23 mouse cellular contexts compared by ENCODE assay signal in the genomic region with DNA sequence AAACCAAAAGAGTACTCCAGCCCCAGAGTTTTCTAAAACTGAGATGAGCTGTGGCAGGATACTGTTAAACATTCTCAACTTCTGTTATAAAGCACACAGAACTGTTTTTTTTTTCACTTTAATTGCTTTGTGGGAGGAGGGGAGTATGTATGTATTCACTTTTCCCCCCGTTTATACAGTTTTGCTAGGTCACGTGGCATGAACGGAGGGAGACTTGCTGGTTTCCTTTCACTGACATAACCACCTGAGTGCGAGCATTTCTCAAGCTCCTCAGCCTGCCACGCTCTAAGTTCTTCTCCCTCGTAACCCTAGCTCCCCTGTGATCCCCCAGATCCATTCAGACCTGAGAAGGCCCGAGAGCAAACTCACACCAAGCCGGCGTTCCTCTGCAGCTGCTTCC. TPM values are rescaled to one million over a fixed set of nuclear protein-coding genes. Genes with fewer than 3 reads are reported as not detected.
A peak's percentile ranks its signal among the peaks of the same experiment; 100 is the strongest.
DNase-seq lines count a peak whose midpoint lies in the region; ATAC-seq and TF ChIP-seq lines count a peak whose summit lies in the region.
"Had no signal": no experiment of that assay in that cellular context is flagged by ENCODE, and none has a peak within 500 bp of the region (broad histone marks: within the 10 kb centered on the region; RNA-seq: fewer than 3 reads in every experiment).

No protein-coding gene starts in this region.

- H3K36me3 ChIP-seq in CH12.LX (replicated peaks in 1 of 2; ENCODE audit: control insufficient read depth in 1 of 2, insufficient read depth in 1 of 2, low read length in 1 of 2) (peaks cover 59 to 66% of the 10 kb centered on the region in 2 experiments), E14TG2a.4 (ENCODE audit: insufficient read depth, low read length) (peaks cover 83% of the 10 kb centered on the region), ES-E14 (ENCODE audit: control insufficient read depth, insufficient read depth, low read length, poor library complexity, severe bottlenecking) (peaks cover 39% of the 10 kb centered on the region)
- H3K36me3 ChIP-seq in hindbrain, embryonic 16.5 days (ENCODE audit: control insufficient read depth, insufficient read depth, low read length): peaks cover 39% of the 10 kb centered on the region

- H3K9me3 ChIP-seq in CH12.LX (replicated peaks; ENCODE audit: low read length) (no peaks in the 10 kb centered on the region), E14TG2a.4 (ENCODE audit: low read length) (no peaks in the 10 kb centered on the region), ES-E14 (ENCODE audit: control insufficient read depth, insufficient read depth, low read depth, low read length) (no peaks in the 10 kb centered on the region)
- H3K9me3 ChIP-seq in hindbrain, embryonic 16.5 days (ENCODE audit: control insufficient read depth, low read length): no peaks in the 10 kb centered on the region
- H3K9me3 ChIP-seq: embryonic facial prominence, embryonic 13.5 days; embryonic facial prominence, embryonic 15.5 days; forebrain, embryonic 10.5 days; forebrain, embryonic 12.5 days had no signal

- H3K27me3 ChIP-seq in CH12.LX (replicated peaks): no peaks in the 10 kb centered on the region
- H3K27me3 ChIP-seq in E14TG2a.4 (ENCODE audit: insufficient read depth, low read length): no peaks in the 10 kb centered on the region
- H3K27me3 ChIP-seq in hindbrain, embryonic 16.5 days (replicated peaks; ENCODE audit: control insufficient read depth, insufficient read depth, low read length): no peaks in the 10 kb centered on the region
- H3K27me3 ChIP-seq: embryonic facial prominence, embryonic 13.5 days; embryonic facial prominence, embryonic 15.5 days; forebrain, embryonic 12.5 days had no signal

- in situ Hi-C loops in CH12.LX (cut with MboI; ENCODE audit: low pct_ligation_motif_present, low pct_unique_long_range_greater_than_20kb, low sequenced_read_pairs) (no loop called here), ES-E14 (cut with MboI; ENCODE audit: low sequenced_read_pairs in 2 of 2, unreplicated experiment in 2 of 2) (no loop called here)

- H3K4me2 ChIP-seq in CH12.LX (ENCODE audit: insufficient read depth, low read depth, poor library complexity, severe bottlenecking): no peak overlapping the region
- no peak overlapping the region for H3K4me2 ChIP-seq in hindbrain, embryonic 16.5 days (ENCODE audit: low read length)
- H3K4me2 ChIP-seq: embryonic facial prominence, embryonic 13.5 days; embryonic facial prominence, embryonic 15.5 days; forebrain, embryonic 12.5 days had no signal

- dilution Hi-C loops in CH12.LX (cut with MboI; ENCODE audit: extremely low pct_ligation_motif_present, extremely low pct_unique_long_range_greater_than_20kb, low sequenced_read_pairs): no loop called here

- peak overlapping the region; percentile 3 to 80 (median 45) for H3K4me3 ChIP-seq in CH12.LX (replicated peaks in 1 of 3; ENCODE audit: low read depth in 2 of 3, low read length in 2 of 3, poor library complexity in 1 of 3)
- peak overlapping the region; percentile 35 for H3K4me3 ChIP-seq in E14TG2a.4 (replicated peaks; ENCODE audit: low read length)
- H3K4me3 ChIP-seq in ES-E14 (ENCODE audit: insufficient read depth in 1 of 2, low read depth in 1 of 2, low read length in 2 of 2, poor library complexity in 1 of 2, severe bottlenecking in 1 of 2): peak overlapping the region in 1 of 2 experiments; percentile 39; a peak in 2 of 4 replicates
- H3K4me3 ChIP-seq in hindbrain, embryonic 16.5 days (ENCODE audit: low read length): no peak overlapping the region
- H3K4me3 ChIP-seq: embryonic facial prominence, embryonic 13.5 days; embryonic facial prominence, embryonic 15.5 days; erythroblast, embryonic 14.5 days; forebrain, embryonic 10.5 days; forebrain, embryonic 12.5 days had no signal

- ATAC-seq in hindbrain, embryonic 16.5 days: no peak
- ATAC-seq: forebrain, embryonic 14.5 days; forebrain, embryonic 16.5 days had no signal

- no peak for TF ChIP-seq POLR2A in CH12.LX (IDR thresholded peaks at IDR 0.05; ENCODE audit: low read depth, low read length)

- H3K27ac ChIP-seq in CH12.LX (ENCODE audit: insufficient read depth, low read depth) (peak overlapping the region; percentile 20; the same call in 1 of the 2 replicates), ES-E14 (ENCODE audit: insufficient read depth, low read depth, low read length, poor library complexity, severe bottlenecking) (no peak overlapping the region; the same call in 1 of the 2 replicates)
- H3K27ac ChIP-seq in hindbrain, embryonic 16.5 days (ENCODE audit: low read depth, low read length): no peak overlapping the region
- H3K27ac ChIP-seq: embryonic facial prominence, embryonic 13.5 days; embryonic facial prominence, embryonic 15.5 days; forebrain, embryonic 10.5 days; forebrain, embryonic 12.5 days had no signal

- no peak for TF ChIP-seq RAD21 in CH12.LX (IDR thresholded peaks at IDR 0.05; ENCODE audit: low read depth, low read length)

- H3K4me1 ChIP-seq in CH12.LX (ENCODE audit: control insufficient read depth in 1 of 2, insufficient read depth in 2 of 2): peaks cover 33 to 55% of the 10 kb centered on the region in 2 experiments
- peaks cover 87% of the 10 kb centered on the region for H3K4me1 ChIP-seq in E14TG2a.4 (replicated peaks; ENCODE audit: low read depth, low read length)
- H3K4me1 ChIP-seq in ES-E14 (ENCODE audit: control insufficient read depth in 2 of 2, insufficient read depth in 2 of 2, low read length in 2 of 2, poor library complexity in 1 of 2): peaks cover 0 to 11% of the 10 kb centered on the region in 2 experiments; a peak in 1 of 4 replicates
- H3K4me1 ChIP-seq in hindbrain, embryonic 16.5 days (ENCODE audit: control insufficient read depth, insufficient read depth, low read depth, low read length): peaks cover 26% of the 10 kb centered on the region

- TF ChIP-seq CTCF in CH12.LX (conservative IDR thresholded peaks at IDR 0.05 in 1 of 2, IDR thresholded peaks at IDR 0.05 in 1 of 2; ENCODE audit: low read depth in 2 of 2, low read length in 2 of 2) (no peak), E14TG2a.4 (conservative IDR thresholded peaks at IDR 0.05; ENCODE audit: low read length) (no peak)

- DNase-seq in CH12.LX (ENCODE audit: extremely low read depth) (peak; percentile 38), ES-E14 (ENCODE audit: low read depth, low spot score) (no peak)
- DNase-seq in kidney, postnatal 10 days: no peak
- DNase-seq in left cerebral cortex, adult 18-20 months (ENCODE audit: low spot score in 2 of 2): no peak
- DNase-seq: adrenal gland, adult 2 months; adrenal gland, postnatal 14 days; adrenal gland, postnatal 36 days; cerebellum, adult 11 months; cerebellum, adult 18-20 months; cerebellum, adult 8-10 months; cerebellum, adult 9-11 months; cerebellum, postnatal 14 days; cerebellum, postnatal 36 days; embryo, embryonic 11 days had no signal

- H3K9ac ChIP-seq in CH12.LX (ENCODE audit: insufficient read depth, low read depth): no peak overlapping the region
- peak overlapping the region; percentile 62 for H3K9ac ChIP-seq in ES-E14 (ENCODE audit: insufficient read depth, low read depth, low read length, poor library complexity, severe bottlenecking)
- H3K9ac ChIP-seq in hindbrain, embryonic 16.5 days (ENCODE audit: low read depth, low read length): no peak overlapping the region
- H3K9ac ChIP-seq: embryonic facial prominence, embryonic 15.5 days; forebrain, embryonic 12.5 days had no signal

- TF ChIP-seq EP300 in CH12.LX (IDR thresholded peaks at IDR 0.05; ENCODE audit: low read length): no peak

- peaks cover 24% of the 10 kb centered on the region for H3K79me2 ChIP-seq in CH12.LX (replicated peaks; ENCODE audit: control insufficient read depth, extremely low read depth, insufficient read depth, poor library complexity, severe bottlenecking)

- WGBS in hindbrain, embryonic 16.5 days: 90% methylated on average over 9 of the region's 9 CpGs

TF ChIP-seq in CH12.LX, 34 proteins besides CTCF, POLR2A, EP300 and RAD21 (continues in another document):
- TF ChIP-seq MAFK (IDR thresholded peaks at IDR 0.05; ENCODE audit: insufficient replicate concordance, low read length) (no peak), USF1 (IDR thresholded peaks at IDR 0.05; ENCODE audit: low read depth, low read length) (peak; percentile 69), SIN3A (IDR thresholded peaks at IDR 0.05; ENCODE audit: low read length) (peak; percentile 2; the same call in 1 of the 2 replicates), MXI1 (IDR thresholded peaks at IDR 0.05; ENCODE audit: low read depth, low read length) (0 out of 2 replicates have a peak, but pooled peaks have one; percentile 12), ZMIZ1 (IDR thresholded peaks at IDR 0.05; ENCODE audit: low read depth, low read length) (no peak), MAZ (IDR thresholded peaks at IDR 0.05; ENCODE audit: low read depth, low read length) (no peak)

TF ChIP-seq in ES-E14, 5 proteins besides CTCF, POLR2A, EP300 and RAD21:
- TF ChIP-seq ZNF384 (IDR thresholded peaks at IDR 0.05; ENCODE audit: low read depth, low read length) (no peak), HCFC1 (IDR thresholded peaks at IDR 0.05; ENCODE audit: borderline replicate concordance, insufficient read depth, low read length) (no peak), MAFK (IDR thresholded peaks at IDR 0.05; ENCODE audit: insufficient read depth, low read depth, low read length) (no peak), CHD2 (IDR thresholded peaks at IDR 0.05; ENCODE audit: low read depth, low read length) (no peak), ZC3H11A (IDR thresholded peaks at IDR 0.05; ENCODE audit: borderline replicate concordance, low read depth, low read length) (no peak)
TF ChIP-seq in ES-E14: peak in this region for 0.

RNA-seq across cellular contexts. Expression of a gene that starts 4.9 kb away (rescaled TPM):
- 153 and 173 TPM in 2 replicates for total RNA-seq in CH12.LX (2012; rRNA removed)
- total RNA-seq in CH12.LX (2014; rRNA removed): 244 and 246 TPM in 2 replicates
- 208 and 217 TPM in 2 replicates for polyA plus RNA-seq in CH12.LX (2012; ENCODE audit: insufficient read length, low read depth)
- total RNA-seq in ES-E14 (2012; rRNA removed): 55.6 and 57.6 TPM in 2 replicates
- 52.2 and 55.9 TPM in 2 replicates for polyA plus RNA-seq in hindbrain, embryonic 16.5 days (2015; fragmentation: Nextera tagmentation; extraction: Ambion mirVana)
- 10 to 100 TPM; 48.8 to 48.9 TPM for total RNA-seq in left cerebral cortex, adult 18-20 months (2021)

RNA-seq across cellular contexts. Expression of a gene that starts 16.5 kb away (rescaled TPM):
- total RNA-seq in CH12.LX (2012; rRNA removed) (144 and 163 TPM in 2 replicates), CH12.LX (2014; rRNA removed) (115 and 138 TPM in 2 replicates), ES-E14 (2012; rRNA removed) (112 and 153 TPM in 2 replicates)
- 223 and 251 TPM in 2 replicates for polyA plus RNA-seq in CH12.LX (2012; ENCODE audit: insufficient read length, low read depth)
- polyA plus RNA-seq in hindbrain, embryonic 16.5 days (2015; fragmentation: Nextera tagmentation; extraction: Ambion mirVana): 51.6 and 52.0 TPM in 2 replicates
- total RNA-seq in left cerebral cortex, adult 18-20 months (2021): 10 to 100 TPM; 40.8 to 43.3 TPM

RNA-seq across cellular contexts. Expression of a gene that starts 57.4 kb away (rescaled TPM):
- total RNA-seq in CH12.LX (2012; rRNA removed): 113 and 169 TPM in 2 replicates
- total RNA-seq in CH12.LX (2014; rRNA removed): 61.1 and 77.7 TPM in 2 replicates
- 145 and 182 TPM in 2 replicates for polyA plus RNA-seq in CH12.LX (2012; ENCODE audit: insufficient read length, low read depth)
- total RNA-seq in ES-E14 (2012; rRNA removed): 166 and 208 TPM in 2 replicates
- polyA plus RNA-seq in hindbrain, embryonic 16.5 days (2015; fragmentation: Nextera tagmentation; extraction: Ambion mirVana): 83.3 and 86.9 TPM in 2 replicates
- 100 to 1,000 TPM; 292 to 305 TPM for total RNA-seq in left cerebral cortex, adult 18-20 months (2021)
